Mouse (Mus musculus): ENCODE data around the gene Phf1. TPM values are rescaled to one million over a fixed set of nuclear protein-coding genes. Genes with fewer than 3 reads are reported as not detected.
A peak's percentile ranks its signal among the peaks of the same experiment; 100 is the strongest.

Phf1 gene
- total RNA-seq, 1 experiment from 2014 or later: 44.1 TPM

DNA sequence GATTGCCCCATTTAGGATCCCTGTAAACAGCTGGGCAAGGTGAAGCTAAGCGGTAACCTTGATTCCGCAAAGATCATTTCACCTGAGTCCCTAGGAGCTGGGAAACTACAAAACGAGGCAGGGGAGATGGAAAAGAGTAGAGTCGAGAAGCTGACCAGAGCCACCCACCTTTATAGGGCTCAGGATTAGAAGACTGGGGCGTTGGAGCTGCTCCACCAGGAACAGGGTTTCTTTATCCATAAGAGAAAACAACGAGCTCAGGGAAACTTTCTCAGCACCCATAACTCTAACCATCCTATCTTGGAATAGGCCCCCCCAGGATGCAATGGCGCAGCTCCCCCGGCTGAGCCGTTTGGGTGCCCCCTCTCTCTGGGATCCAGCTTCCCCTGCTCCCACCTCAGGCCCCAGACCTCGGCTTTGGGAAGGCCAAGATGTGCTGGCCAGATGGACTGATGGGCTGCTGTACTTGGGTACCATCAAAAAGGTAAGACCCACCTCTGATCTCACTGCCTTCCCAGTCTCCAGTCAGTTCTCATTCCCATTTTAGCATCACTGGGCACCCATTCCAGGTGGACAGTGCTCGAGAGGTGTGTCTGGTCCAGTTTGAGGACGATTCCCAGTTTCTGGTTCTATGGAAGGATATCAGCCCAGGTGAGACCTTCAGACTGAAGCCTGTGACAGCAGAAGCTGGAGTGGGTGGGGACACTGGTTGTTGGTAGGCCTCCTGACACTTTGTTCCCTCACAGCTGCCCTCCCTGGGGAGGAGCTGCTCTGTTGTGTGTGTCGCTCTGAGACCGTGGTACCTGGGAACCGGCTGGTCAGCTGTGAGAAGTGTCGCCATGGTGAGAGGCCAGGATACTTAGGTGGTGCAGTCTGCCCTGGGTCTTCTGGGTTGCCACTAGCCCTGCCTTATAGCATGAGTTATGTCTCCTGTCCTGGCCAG is 1.3 kb downstream of the Phf1 start:
- no peak for DNase-seq

DNA sequence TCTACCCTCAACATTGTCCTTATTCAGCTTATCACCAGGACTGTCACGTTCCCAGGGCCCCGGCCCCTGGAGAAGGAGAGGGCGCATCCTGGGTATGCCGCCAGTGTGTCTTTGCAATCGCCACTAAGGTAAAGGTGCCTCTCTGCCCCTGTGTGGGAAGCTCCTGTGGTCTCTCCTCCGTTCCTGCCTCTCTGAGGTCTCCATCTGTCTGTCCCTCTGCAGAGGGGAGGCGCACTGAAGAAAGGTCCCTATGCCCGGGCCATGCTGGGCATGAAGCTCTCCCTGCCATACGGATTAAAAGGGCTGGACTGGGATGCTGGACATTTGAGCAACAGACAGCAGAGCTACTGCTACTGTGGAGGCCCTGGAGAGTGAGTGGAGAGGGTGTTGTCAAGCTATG is 2.2 kb downstream of the Phf1 start:
- no peak for DNase-seq

DNA sequence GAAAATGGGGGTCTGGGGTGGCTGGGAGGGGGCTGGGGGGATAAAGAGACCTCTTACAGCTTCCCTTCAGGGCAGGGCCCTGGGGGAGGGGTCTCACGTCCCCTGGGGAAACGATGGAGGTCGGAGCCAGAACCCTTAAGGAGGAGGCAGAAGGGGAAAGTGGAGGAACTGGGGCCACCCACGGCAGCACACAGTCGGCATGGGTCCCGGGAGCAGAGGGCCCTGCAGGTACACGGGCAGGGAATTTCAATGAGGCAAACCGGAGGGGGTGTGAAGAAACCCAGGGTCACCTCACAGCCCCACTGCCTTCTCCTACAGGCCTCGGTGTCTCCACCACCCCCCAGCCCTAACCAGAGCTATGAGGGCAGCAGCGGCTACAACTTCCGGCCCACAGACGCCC is 3.6 kb downstream of the Phf1 start:
- no peak for DNase-seq

DNA sequence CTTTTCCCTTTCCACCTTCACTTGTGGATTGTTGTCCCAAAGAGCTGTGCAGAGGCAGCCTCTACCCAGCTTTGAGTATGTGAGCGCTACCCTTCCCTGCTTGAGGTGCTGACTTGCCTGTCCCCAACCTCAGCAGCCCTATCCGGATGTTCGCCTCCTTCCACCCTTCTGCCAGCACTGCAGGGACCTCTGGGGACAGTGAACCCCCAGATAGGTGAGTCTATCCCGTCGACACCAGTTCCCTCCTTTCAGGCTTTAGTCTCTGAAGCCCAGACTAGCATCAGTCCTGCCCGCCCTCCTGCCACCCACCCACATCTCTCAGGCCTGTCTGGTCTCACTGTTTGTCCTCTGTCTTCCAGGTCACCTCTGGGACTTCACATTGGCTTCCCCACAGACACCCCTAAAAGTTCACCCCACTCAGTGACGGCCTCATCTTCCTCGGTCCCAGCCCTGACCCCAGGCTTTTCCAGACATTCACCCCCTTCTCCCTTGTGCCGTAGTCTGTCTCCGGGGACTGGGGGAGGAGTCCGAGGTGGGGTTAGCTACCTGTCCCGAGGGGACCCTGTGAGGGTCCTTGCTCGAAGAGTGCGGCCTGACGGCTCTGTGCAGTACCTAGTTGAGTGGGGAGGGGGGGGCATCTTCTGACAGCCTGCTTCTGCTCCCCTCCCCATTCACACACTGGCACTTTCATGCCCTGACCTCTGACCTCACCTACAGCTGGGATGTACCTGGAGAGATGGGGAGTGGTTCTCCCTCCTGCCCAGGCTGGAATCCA is 4.3 kb downstream of the Phf1 start:
- no peak for DNase-seq

DNA sequence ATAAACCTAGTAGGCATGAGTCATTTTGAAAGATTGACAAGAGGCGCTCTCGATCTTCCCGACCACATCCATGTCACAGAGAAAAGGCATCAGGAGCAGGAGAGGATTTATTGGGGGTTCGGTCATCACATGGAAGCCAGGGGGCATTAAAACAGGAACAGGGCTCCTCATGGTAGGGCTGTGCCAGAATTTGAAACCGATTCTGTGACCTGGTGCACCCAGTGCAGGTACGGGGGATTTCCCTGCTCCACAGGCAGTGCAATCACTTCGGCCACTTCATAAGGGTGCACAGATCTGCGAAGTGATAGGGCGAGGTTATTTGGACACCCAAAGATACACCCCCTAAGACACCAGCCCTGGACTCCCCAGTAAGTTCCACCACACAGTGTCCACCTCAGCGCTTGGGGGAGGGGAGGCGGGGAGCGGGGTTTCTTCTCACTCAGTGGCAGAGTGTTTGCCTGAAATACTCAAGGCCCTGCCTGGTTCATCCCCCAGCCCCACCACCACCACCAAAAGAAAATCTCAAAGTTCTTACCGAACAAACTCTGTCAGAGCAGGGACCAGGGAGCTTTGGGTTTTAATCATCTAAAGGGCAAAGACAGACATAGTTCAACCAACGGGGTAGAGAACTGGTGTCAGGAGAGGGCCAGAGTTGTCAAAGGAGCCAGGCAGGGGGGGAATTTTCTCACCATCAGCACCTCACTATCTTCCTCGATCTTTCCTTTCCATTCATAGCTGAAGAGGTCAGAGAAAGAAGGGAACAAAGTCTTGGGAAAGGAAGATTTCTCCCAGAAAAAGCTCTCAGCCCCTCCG is 5.2 kb downstream of the Phf1 start:
- no peak for DNase-seq

DNA sequence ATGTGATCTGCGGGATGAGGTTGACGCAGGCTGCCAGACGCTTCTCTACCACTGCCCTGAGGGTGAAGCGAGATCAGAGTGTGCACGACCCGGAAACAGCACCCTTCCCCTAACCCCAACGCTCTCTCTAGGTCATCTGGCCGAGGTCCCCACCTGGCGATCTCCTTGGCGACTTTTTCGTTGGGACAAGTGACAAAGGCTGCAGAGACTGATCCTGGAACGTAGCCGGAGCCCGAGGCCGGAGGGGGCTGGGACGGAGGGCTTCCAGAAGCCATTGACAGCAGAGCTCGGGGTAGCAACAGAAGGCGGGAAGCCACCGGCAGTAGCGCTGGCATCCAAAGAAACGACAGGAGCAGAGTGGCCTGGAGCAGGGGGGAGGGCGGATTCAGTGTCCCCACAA is 5.9 kb downstream of the Phf1 start:
- peak; percentile 34 for DNase-seq

DNA sequence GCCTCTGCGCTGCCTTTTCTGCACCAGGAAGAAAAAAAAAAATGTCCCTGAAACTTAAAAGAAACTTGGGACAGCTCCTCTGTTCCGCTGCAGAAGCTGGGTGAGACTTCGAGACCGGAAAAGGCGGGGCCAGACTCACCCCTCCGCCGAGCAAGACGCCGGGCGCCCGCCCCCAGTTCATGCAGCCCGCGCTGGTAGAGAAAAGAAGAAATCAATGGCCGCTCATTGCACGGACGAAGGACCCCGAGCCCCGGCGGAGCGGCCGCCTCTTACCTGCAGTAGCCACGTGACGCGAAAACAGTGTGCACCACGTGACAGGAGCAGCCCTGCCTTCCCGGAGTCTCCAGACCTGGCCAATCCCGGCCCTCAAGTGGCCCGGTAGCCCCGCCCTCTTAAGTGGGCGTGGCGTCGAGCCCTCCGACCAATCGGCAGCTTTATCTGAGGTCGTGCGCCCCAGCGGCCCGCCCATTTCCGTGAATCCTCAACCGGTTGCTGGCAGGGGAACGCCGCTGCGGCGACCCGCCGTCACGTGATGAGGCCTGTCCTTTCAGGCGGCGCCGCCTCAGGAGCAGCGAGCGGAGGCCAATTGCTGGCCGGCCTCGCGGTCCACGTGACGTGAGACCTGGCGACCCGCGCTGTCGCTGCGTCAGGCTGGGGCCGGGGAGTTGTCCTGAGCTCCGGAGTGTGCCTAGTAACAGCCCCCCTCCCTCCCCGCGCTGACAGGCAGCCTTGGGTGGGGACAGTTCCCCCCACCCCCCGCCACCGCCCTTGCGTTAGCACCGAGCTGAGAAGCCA is 6.5 kb downstream of the Phf1 start, which contains the start of gene Cuta:
TSS of gene Cuta (minus strand) at position 392 of the 795 bp plus-strand sequence.
- peak; percentile 98 for DNase-seq

DNA sequence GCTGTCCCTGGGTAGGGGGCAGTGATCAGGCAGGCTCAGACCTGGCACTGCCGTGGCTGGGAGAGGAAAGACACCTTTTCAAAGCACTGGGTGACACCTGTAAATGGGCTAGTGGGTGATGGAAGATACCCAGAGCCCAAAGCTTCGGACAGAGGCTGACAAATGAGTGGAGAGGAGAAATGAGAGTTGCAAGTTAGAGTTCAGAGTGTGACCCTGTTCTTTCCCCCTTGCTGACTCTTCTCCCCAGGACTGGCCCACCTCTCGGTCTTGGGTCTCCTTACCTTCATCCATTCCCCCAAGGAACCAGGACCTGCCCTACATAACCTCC is 7.1 kb downstream of the Phf1 start:
- no peak for DNase-seq

DNA sequence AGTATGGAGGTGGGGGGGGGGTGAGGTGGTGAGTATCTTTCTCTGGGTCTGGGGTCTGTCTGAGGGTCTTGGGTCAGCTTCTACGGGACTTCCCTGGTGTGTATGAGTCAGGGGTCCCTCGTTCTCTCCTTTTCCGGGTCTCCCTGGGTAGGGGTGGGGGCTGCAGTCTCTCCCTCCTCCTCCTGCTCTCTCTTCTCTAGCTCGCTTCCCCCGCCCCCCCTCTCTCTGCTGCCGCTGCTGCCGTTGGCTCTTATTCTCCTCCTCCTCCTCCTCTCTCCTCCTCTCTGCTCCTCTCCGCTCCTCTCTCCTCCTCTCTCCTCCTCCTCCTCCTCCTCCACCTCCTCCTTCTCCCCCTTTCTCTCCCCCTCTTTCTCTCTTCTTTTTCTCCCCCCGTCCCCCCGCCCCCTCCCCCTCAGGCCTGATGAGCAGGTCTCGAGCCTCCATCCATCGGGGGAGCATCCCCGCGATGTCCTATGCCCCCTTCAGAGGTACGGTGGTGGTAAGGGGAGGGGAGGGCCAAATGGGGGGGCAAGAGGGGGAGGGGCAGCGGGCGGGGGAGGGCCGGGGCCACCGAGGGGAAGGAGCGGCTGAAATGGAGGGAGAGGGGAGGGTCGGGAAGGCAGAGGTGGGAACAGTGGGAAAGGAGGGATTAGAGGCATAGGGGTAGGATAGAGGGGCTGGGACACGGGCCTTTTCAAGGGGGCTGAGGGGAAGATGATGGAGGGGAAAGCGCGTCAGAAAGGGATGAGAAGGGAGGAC is 8.4 kb downstream of the Phf1 start, which contains the start of gene Syngap1:
TSS of gene Syngap1 (plus strand) at position 223 of the 759 bp plus-strand sequence.
- peak; percentile 49 for DNase-seq

DNA sequence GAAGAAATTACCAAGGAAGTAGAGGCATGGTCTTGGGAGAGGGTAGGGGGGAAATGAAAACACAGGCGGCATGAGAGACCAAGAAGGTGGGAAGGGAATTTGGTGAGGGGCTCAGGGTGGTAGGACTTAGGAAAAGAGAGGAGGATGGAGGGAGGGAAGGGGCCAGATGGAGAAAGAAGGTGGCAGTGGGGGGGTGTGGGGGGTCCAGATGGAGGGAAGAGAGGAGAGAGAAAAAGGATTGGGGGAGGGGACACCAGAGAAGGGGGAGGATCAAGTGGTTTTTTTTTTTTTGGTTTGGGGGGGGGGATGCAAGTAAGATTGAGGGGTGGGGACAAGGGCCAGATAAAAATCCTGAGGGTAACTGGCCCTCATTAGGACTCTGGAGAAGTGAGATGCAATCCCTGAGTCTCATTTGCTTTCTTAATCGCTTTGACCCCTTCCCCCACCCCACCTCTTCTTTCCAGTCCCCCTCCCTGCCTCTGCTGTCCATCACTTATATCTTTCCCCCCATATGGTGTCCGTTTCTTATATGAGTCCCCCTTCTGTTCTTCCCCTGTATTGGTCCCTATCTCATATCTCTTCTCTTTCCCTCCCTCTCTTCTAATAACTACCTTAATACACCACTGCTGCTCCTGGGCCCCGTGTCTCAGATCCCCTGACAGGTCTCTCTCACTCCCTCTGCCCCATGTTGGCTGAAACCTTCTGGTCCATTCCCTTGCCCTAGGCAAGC is 9.2 kb downstream of the Phf1 start:
- DNase-seq: no peak

DNA sequence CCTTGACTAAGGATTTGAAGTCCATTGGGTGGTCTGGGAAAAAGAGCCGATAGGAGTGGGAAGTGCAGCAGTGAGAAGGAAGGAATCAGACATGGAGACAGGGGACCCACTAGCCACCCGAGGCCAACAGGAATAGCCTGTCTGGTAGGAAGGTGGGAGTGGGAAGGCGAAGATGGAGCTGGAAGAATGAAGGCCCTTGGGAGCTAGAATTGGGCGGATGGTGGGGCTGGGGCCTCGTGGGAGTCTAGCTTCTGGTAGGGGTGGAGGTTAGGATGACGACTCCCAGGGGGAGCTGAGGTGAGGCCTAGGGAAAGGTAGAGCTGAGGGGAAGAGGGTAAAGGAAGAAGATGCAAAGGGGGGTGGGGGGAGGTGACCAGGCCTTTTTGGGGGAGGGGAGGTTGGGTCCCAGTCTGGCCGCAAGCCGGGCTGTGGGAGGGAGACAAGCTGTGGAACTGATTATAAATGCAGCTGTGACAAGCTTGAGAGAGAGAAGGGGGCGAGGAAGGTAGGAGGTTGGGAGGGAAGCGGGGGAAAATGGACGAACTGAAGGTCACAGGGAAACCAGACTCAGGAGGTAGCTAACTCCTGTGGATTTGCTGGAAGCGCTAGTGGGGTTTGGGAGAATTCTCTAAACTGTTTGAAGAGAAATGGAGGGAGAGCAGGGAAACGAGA is 13.1 kb downstream of the Phf1 start:
- DNase-seq: no peak

DNA sequence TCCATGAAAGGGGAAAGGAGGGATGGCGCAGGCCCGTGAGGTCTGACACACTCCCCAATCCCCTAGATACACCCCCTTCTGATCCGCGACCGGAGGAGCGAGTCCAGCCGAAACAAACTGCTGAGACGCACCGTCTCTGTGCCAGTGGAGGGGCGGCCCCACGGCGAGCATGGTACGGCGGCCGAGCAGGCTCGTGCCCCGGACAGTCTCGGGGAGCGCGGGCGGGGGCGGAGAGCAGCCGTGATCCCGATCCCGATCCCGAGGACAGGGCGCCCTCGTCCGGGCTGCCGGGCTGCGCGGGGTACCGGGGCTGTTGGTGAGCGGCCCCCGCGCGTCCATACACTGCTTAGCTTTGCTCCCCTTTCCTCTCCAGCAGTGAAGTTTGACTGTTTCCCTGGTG is 13.7 kb downstream of the Phf1 start:
- DNase-seq: peak; percentile 89

DNA sequence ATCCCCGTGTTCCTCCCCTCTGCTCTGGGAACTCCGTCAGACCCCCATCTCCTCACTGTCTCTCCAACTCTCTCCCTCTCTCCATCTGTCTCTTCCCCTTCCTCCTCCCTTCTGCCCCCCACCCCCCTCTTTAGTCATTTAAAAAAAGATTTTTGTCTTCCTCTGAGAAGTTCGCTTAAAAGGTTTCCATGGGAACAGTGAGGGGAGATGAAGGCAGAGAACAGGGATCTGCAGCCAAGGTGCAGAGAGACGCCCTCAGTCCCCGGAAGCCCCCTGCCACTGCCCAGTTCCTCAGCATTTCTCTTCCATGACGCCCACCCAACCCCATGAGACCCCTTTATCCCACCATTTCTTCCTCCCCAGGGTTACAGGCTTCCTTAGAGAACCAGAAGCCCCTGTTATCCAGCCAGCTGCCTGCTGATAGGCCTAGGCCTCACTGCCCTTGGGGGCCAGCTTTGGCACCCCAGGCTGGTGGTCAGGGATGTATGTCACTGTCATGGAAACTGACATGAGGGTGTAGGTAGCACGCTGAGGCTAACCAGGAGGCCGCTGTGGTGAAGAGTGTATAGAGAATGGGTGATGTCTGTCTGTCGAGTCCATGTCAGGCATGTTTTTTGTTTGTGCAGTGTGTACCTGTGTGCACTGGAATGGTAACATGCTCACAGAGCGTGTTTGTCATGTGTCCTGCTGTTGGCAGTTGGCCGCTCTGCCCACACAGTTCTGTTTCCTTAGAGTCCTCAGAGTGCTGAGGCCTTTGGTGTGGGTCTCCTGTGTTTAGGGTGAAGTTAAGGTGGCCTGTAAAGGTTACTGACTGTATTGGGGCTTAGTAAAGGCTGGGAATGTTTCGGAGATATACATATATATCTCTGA is 14.6 kb downstream of the Phf1 start:
- no peak for DNase-seq

DNA sequence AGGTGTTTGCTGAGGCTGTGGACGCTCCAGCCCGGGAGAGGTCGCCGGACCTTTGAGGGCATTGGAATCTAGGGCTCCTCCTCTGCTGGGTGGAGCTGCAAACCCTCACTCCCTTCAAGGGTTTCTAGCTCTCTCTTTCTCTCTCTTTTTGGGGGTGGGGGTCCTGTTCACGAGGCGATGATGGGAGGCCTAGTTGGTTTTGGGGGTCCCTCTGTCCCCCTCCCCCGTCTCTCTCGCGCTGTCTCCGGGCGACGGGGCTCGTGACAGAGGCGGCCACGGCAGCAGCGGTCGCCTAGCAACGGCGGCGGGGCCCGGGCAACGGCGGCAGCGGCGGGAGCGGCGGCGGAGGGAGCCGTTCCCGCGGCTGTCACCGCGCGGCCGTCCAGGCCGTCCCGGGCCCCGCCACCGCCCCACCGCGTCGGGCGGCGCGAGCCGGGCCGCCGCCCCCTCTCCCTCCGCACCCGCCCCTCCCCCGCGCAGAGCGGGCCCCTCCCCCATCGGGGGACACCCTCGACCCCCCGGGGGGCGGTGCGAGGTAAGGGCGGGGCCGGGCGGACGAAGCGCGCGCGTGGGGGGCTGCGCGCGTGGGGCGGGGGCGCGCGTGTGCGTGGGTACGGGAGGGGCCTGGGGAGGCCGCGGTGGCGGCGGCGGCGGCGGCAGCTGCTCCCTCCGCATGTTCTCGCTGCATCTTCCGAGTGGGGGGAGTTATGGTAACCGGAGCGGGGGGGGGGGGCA is 15.6 kb downstream of the Phf1 start:
- DNase-seq: peak; percentile 73

DNA sequence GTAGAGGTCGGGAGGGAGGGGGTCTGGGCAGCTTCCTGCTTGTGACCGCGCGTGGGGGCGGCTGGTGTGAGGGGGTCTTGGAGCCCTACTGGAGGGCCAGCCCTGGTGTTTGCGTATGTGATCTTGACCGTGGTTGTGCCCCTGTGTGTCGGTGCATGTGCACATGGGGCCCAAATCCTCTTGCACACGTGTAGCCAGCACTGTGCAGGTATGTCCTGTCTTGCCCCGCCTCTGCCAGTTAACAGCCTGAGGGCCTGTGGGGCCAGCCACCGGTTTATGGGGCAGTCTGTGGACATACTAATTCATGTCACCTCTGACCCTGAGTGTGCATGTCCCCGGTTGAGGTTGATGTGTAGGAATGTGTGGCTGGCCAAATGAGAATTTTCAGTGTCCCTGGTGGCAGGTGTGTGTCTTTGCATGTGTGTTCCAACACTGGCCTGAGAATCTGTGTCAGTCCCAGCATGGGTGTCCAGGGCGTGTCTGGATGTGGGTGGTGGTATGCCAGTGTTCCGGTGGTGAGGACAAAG is 16.3 kb downstream of the Phf1 start:
- DNase-seq: no peak

DNA sequence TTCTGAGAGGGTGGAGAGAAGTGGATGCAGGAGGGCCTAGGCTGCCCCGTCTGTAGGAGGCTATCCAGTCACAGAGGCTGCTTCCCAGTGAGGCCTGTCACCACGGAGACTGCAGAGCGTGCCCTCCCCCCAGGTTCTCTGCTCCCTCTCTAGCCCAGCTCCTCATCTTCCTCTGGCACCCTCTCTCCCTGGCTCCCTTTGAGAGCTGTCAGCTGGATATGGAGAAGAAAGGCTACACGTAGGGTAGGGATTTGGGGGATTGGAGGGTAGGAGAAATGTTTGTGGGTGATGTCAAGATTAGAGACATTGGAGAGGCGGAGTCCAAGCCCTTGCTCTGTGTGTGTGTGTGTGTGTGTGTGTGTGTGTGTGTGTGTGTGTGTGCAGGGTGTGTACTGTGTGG is 17.0 kb downstream of the Phf1 start:
- no peak for DNase-seq

DNA sequence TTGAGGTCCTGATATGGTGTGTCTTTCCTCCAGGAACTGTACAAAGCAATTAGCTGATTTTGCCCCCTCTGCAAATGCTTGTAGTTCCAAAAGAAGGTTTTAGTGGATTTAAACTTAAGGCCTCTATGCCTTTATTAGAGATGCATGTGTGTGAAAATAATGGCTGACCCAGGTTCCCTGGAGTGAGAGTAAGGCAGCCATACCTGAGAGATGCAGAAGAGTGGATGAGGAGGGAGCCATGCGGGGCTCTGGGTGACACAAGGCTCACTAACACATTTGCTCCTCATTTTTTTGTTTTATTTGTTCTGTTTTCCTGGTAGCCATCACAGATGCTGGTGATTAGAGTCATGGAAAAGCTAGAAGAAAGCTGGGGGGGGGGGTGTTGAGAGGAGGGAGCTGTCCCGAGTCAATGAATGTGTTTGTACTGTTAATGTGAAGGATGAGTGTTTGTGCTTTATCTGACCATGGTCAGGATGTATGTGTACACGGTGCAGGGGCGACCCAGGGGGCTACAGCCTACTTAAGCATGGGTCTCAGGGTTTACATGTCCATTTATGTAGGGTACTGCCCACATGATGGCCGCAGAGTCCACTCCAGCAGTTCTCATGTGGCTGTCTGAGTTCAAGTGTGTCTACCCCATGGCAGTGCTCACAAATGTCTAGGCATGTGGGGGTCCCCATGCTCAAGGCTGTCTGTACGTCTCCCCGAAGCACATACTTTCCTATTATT is 17.9 kb downstream of the Phf1 start:
- DNase-seq: no peak
